9 mouse cellular contexts compared by ENCODE assay signal in the genomic region with DNA sequence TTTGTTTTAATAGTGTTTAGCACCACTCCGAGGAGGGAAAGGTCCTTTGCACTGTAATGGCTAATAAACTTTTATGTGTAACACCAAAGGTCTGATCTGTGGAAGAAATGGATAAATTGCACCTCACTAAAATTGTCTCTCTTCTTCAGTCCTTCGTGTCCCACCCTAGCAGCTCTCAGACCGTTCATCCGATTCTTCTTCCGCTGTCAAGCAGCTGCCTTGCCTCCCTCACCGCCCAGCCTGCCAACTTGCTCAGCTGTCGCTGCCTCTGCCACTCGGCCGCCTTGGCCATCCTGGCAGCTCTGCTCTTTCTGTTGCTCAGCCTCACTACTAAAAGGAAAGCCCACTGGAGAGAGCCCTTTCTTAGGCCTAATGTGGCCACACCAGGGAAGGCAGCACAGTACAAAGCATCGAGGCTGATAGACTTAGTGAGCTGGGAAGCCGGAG. TPM values are rescaled to one million over a fixed set of nuclear protein-coding genes. Genes with fewer than 3 reads are reported as not detected.
A peak's percentile ranks its signal among the peaks of the same experiment; 100 is the strongest.
DNase-seq lines count a peak whose midpoint lies in the region; ATAC-seq and TF ChIP-seq lines count a peak whose summit lies in the region.
"Had no signal": no experiment of that assay in that cellular context is flagged by ENCODE, and none has a peak within 500 bp of the region (broad histone marks: within the 10 kb centered on the region; RNA-seq: fewer than 3 reads in every experiment).

No protein-coding gene starts in this region.

- H3K36me3 ChIP-seq in intestine, embryonic 14.5 days (ENCODE audit: control insufficient read depth, insufficient read depth, low read length): no peaks in the 10 kb centered on the region
- H3K36me3 ChIP-seq in intestine, postnatal 0 days (ENCODE audit: control insufficient read depth, insufficient read depth): 0 out of 2 replicates have a peak, but pooled peaks cover 4% of the 10 kb centered on the region
- H3K36me3 ChIP-seq in forebrain, embryonic 15.5 days: no peaks in the 10 kb centered on the region
- H3K36me3 ChIP-seq in midbrain, embryonic 10.5 days: peaks cover 4% of the 10 kb centered on the region; the same call in 1 of the 2 replicates

- no peaks in the 10 kb centered on the region for H3K9me3 ChIP-seq in intestine, embryonic 14.5 days (ENCODE audit: control insufficient read depth, low read length)
- H3K9me3 ChIP-seq in intestine, postnatal 0 days (ENCODE audit: control insufficient read depth): no peaks in the 10 kb centered on the region
- no peaks in the 10 kb centered on the region for H3K9me3 ChIP-seq in forebrain, embryonic 15.5 days
- peaks cover 5% of the 10 kb centered on the region; the same call in 1 of the 2 replicates for H3K9me3 ChIP-seq in midbrain, embryonic 10.5 days (replicated peaks)

- no peak overlapping the region for H3K4me2 ChIP-seq in intestine, embryonic 14.5 days (ENCODE audit: low read length)
- H3K4me2 ChIP-seq in intestine, postnatal 0 days (replicated peaks; ENCODE audit: low read depth): no peak overlapping the region
- H3K4me2 ChIP-seq in forebrain, embryonic 15.5 days (replicated peaks): no peak overlapping the region

- ATAC-seq in intestine, embryonic 14.5 days (replicated peaks; ENCODE audit: low FRiP score, low TSS enrichment, low read depth): no peak
- no peak for ATAC-seq in intestine, postnatal 0 days
- ATAC-seq in forebrain, embryonic 15.5 days (replicated peaks): peak; percentile 70; the same call in 1 of the 2 replicates

- H3K4me1 ChIP-seq in intestine, embryonic 14.5 days (replicated peaks; ENCODE audit: control insufficient read depth, insufficient read depth, low read length): peaks cover 35% of the 10 kb centered on the region
- no peaks in the 10 kb centered on the region for H3K4me1 ChIP-seq in intestine, postnatal 0 days (replicated peaks; ENCODE audit: control insufficient read depth, insufficient read depth, low read length)
- H3K4me1 ChIP-seq in forebrain, embryonic 15.5 days: peaks cover 16% of the 10 kb centered on the region
- peaks cover 29% of the 10 kb centered on the region for H3K4me1 ChIP-seq in midbrain, embryonic 10.5 days

- peak overlapping the region; percentile 1; the same call in 1 of the 2 replicates for H3K9ac ChIP-seq in intestine, embryonic 14.5 days (ENCODE audit: low read length)
- H3K9ac ChIP-seq in intestine, postnatal 0 days (ENCODE audit: low read depth, low read length): no peak overlapping the region
- H3K9ac ChIP-seq in forebrain, embryonic 15.5 days (replicated peaks): no peak overlapping the region

- no peaks in the 10 kb centered on the region for H3K27me3 ChIP-seq in intestine, embryonic 14.5 days (replicated peaks; ENCODE audit: control insufficient read depth, insufficient read depth, low read length)
- no peaks in the 10 kb centered on the region for H3K27me3 ChIP-seq in intestine, postnatal 0 days (replicated peaks; ENCODE audit: control insufficient read depth, insufficient read depth, low read length)
- no peaks in the 10 kb centered on the region for H3K27me3 ChIP-seq in forebrain, embryonic 15.5 days
- no peaks in the 10 kb centered on the region for H3K27me3 ChIP-seq in midbrain, embryonic 10.5 days (ENCODE audit: low read depth, poor library complexity, severe bottlenecking)

- H3K27ac ChIP-seq in intestine, embryonic 14.5 days (ENCODE audit: low read depth): peak overlapping the region; percentile 89
- H3K27ac ChIP-seq in intestine, postnatal 0 days (ENCODE audit: low read depth, low read length): no peak overlapping the region
- H3K27ac ChIP-seq in forebrain, embryonic 15.5 days (replicated peaks): peak overlapping the region; percentile 39; the same call in 1 of the 2 replicates
- H3K27ac ChIP-seq in midbrain, embryonic 10.5 days (replicated peaks): peak overlapping the region; percentile 80

- 52% methylated on average over 11 of the region's 11 CpGs for WGBS in intestine, embryonic 14.5 days
- WGBS in intestine, postnatal 0 days: 69% methylated on average over 11 of the region's 11 CpGs
- WGBS in forebrain, embryonic 15.5 days: 13% methylated on average over 11 of the region's 11 CpGs
- 58% methylated on average over 11 of the region's 11 CpGs for WGBS in midbrain, embryonic 10.5 days

- DNase-seq in intestine, embryonic 14.5 days (ENCODE audit: low spot score): peak; percentile 54
- DNase-seq in R1 (ENCODE audit: low read depth, low spot score): peak; percentile 40
- no peak for DNase-seq in midbrain, embryonic 10.5 days (ENCODE audit: low spot score)
- no peak for DNase-seq in adrenal gland, postnatal 36 days
- DNase-seq in thymus, postnatal 25 days: no peak
- no peak for DNase-seq in adrenal gland, postnatal 25 days
- DNase-seq: layer of hippocampus, adult 9-11 months had no signal

- no peak for TF ChIP-seq CTCF in intestine, postnatal 0 days (IDR thresholded peaks at IDR 0.05; ENCODE audit: low read depth)

- no peak overlapping the region for H3K4me3 ChIP-seq in intestine, embryonic 14.5 days (ENCODE audit: low read depth, low read length)
- H3K4me3 ChIP-seq in intestine, postnatal 0 days (ENCODE audit: low read depth, low read length): no peak overlapping the region
- no peak overlapping the region for H3K4me3 ChIP-seq in forebrain, embryonic 15.5 days
- H3K4me3 ChIP-seq in midbrain, embryonic 10.5 days: no peak overlapping the region

RNA-seq across cellular contexts. Expression of a gene that starts 42.2 kb away (rescaled TPM):
- polyA plus RNA-seq in intestine, embryonic 14.5 days (2014; fragmentation: Nextera tagmentation; extraction: Ambion mirVana): 34.8 and 37.3 TPM in 2 replicates
- 19.2 and 20.9 TPM in 2 replicates for polyA plus RNA-seq in intestine, postnatal 0 days (2015; fragmentation: Nextera tagmentation; extraction: Ambion mirVana)
- 3.2 and 6.9 TPM in 2 replicates for polyA plus RNA-seq in forebrain, embryonic 15.5 days (2015; fragmentation: Nextera tagmentation; extraction: Ambion mirVana)
- 13.6 and 15.8 TPM in 2 replicates for polyA plus RNA-seq in midbrain, embryonic 10.5 days (2016; fragmentation: Nextera tagmentation; extraction: Ambion mirVana)
- 10 to 100 TPM; 46.6 to 59.1 TPM for total RNA-seq in adrenal gland, postnatal 36 days (2021)
- total RNA-seq in adrenal gland, postnatal 25 days (2021): 45.0 and 70.3 TPM in 2 replicates

RNA-seq across cellular contexts. Expression of a gene that starts 46.9 kb away (rescaled TPM):
- polyA plus RNA-seq in intestine, embryonic 14.5 days (2014; fragmentation: Nextera tagmentation; extraction: Ambion mirVana): 61.7 and 63.7 TPM in 2 replicates
- 8.1 and 8.3 TPM in 2 replicates for polyA plus RNA-seq in intestine, postnatal 0 days (2015; fragmentation: Nextera tagmentation; extraction: Ambion mirVana)
- polyA plus RNA-seq in forebrain, embryonic 15.5 days (2015; fragmentation: Nextera tagmentation; extraction: Ambion mirVana): 26.1 and 29.9 TPM in 2 replicates
- polyA plus RNA-seq in midbrain, embryonic 10.5 days (2016; fragmentation: Nextera tagmentation; extraction: Ambion mirVana): 103 and 112 TPM in 2 replicates
- total RNA-seq in adrenal gland, postnatal 36 days (2021): 1 to 10 TPM; 3.4 to 3.7 TPM
- 7.2 and 7.5 TPM in 2 replicates for total RNA-seq in adrenal gland, postnatal 25 days (2021)

Comparison
In these comparisons a context has a peak if more than half of its experiments do, and no peak if none do; other contexts are left out.
1. DNase-seq: peak in intestine, embryonic 14.5 days (single experiment) and R1 (single experiment); none in midbrain, embryonic 10.5 days (single experiment), adrenal gland, postnatal 36 days (0 of 2), thymus, postnatal 25 days (single experiment) and adrenal gland, postnatal 25 days (single experiment).